Mouse (Mus musculus): ENCODE results near the gene Crbn.

Crbn gene

DNA sequence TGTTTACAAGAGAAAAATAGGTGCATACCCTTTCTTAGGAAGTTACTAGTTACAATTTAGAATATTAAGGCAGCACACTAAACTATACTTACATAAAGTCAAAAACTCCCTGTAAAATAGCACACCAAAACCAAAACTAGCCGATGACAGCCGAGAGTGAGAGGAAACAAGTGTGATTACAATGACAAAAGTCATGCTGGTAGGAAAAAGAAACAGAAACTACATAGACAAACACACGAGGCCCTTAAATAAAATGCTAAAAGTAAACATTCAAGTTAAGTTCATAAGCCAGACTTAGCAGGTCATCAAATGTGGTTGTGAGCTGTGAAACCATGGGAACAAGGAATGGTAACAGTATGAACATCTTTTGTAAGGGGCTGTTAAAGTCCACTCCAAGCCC, 12.7 kb downstream of the Crbn start:
- no peaks in the 10 kb centered on the region for H3K9me3 ChIP-seq (ENCODE audit: low read length)
- H3K27me3 ChIP-seq (ENCODE audit: insufficient read depth, low read length), result no peaks in the 10 kb centered on the region
- peaks cover 58% of the 10 kb centered on the region for H3K36me3 ChIP-seq (ENCODE audit: insufficient read depth, low read length)
- TF ChIP-seq NANOG (IDR thresholded peaks at IDR 0.05; ENCODE audit: borderline replicate concordance, low read length), result no peak
- no peak for TF ChIP-seq POU5F1 (IDR thresholded peaks at IDR 0.05; ENCODE audit: borderline replicate concordance, low read length)
- TF ChIP-seq CTCF (conservative IDR thresholded peaks at IDR 0.05; ENCODE audit: low read length), result no peak
- H3K4me3 ChIP-seq (replicated peaks; ENCODE audit: low read length), result no peak overlapping the region
- H3K4me1 ChIP-seq (replicated peaks; ENCODE audit: low read depth, low read length), result no peaks in the 10 kb centered on the region

GRCm38 (mm10) chr6:106770046-106770445, 29.8 kb downstream of the Crbn start:
- no peaks in the 10 kb centered on the region for H3K27me3 ChIP-seq (ENCODE audit: insufficient read depth, low read length)
- no peak for TF ChIP-seq CTCF (conservative IDR thresholded peaks at IDR 0.05; ENCODE audit: low read length)
- no peak for TF ChIP-seq NANOG (IDR thresholded peaks at IDR 0.05; ENCODE audit: borderline replicate concordance, low read length)
- TF ChIP-seq POU5F1 (IDR thresholded peaks at IDR 0.05; ENCODE audit: borderline replicate concordance, low read length), result no peak

DNA sequence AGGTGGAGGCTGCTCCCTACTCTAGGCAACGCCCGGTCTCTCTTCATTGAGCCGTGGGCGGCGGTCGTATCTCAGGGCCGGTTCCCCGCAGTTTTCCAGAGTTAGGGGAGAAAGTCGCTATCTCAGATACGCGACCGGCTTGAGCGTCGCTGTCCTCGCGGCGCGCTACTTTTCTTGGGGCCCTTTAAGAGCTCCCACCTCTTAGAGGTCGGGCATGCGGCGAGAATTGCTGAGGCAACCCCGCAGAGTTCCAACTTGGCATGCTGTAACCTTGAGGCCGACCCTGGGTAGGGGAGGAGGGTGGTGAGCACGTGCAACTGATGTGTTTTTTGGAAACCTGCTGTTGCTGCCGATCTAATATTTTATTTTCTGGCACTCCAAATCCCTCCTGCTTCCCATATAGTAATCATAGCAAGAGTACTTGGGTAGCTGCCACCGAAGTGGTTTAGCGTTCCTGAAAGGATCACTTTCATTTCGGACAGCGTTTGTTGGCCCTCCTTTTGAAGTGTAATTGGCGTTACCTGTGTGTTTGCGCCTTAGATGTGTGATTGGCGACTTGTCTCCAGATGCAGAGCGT, 30.5 kb downstream of the Crbn start:
- peaks cover 38% of the 10 kb centered on the region for H3K36me3 ChIP-seq (ENCODE audit: insufficient read depth, low read length)
- no peaks in the 10 kb centered on the region for H3K9me3 ChIP-seq (ENCODE audit: low read length)
- no peaks in the 10 kb centered on the region for H3K27me3 ChIP-seq (ENCODE audit: insufficient read depth, low read length)
- H3K4me1 ChIP-seq (replicated peaks; ENCODE audit: low read depth, low read length), result peaks cover 15% of the 10 kb centered on the region
- peak overlapping the region; percentile 88 for H3K4me3 ChIP-seq (replicated peaks; ENCODE audit: low read length)
- TF ChIP-seq CTCF (conservative IDR thresholded peaks at IDR 0.05; ENCODE audit: low read length), result no peak
- TF ChIP-seq POU5F1 (IDR thresholded peaks at IDR 0.05; ENCODE audit: borderline replicate concordance, low read length), result no peak
- TF ChIP-seq NANOG (IDR thresholded peaks at IDR 0.05; ENCODE audit: borderline replicate concordance, low read length), result no peak

More at GRCm38 (mm10) chr6:106770046-106770445, 29.8 kb downstream of the Crbn start:
- Histone ChIP-seq H3K4me1 (replicated peaks; ENCODE audit: low read depth, low read length) (peaks cover 15% of the 10 kb centered on the region), H3K4me3 (replicated peaks; ENCODE audit: low read length) (peak overlapping the region; percentile 88), H3K9me3 (ENCODE audit: low read length) (no peaks in the 10 kb centered on the region), H3K36me3 (ENCODE audit: insufficient read depth, low read length) (peaks cover 44% of the 10 kb centered on the region)

DNA sequence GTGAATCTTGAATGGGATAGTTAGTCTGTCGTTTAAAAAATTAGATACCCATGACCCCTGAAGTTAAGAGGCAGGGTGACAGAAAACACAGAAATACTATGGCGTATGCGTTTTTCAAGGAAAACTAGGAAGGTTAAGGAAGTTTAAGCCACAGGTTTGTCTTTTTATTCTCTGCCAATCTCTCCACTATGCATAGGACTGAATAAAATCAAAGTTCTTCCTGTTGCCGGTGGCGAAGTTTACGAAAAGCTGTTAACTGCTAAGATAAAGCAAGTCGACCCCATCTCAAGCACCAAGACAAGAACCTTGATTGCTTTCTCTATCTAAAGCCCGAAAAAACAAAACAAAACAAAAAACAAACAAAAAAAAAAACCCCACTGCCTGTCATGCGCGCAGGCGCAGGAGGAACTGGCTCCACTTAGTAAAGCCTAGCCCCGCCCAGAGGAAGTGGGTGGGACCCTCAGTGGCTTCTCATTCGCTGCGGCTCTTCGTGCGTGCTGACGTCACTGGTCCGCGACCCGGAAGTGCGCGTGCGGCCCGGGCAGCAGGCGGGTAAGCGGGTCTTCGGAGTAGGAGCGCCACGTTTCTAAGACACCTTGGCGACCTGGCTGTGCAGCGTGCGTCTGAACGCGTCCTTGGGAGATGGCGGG, 31.1 kb downstream of the Crbn start, which contains the start of gene Trnt1:
Gene Trnt1 (plus strand): TSS at position 481 of the 650 bp plus-strand sequence.
- peaks cover 33% of the 10 kb centered on the region for H3K36me3 ChIP-seq (ENCODE audit: insufficient read depth, low read length)
- no peaks in the 10 kb centered on the region for H3K27me3 ChIP-seq (ENCODE audit: insufficient read depth, low read length)
- peaks cover 15% of the 10 kb centered on the region for H3K4me1 ChIP-seq (replicated peaks; ENCODE audit: low read depth, low read length)
- H3K9me3 ChIP-seq (ENCODE audit: low read length), result no peaks in the 10 kb centered on the region
- peak within 1 kb of the TSS; percentile 88 for H3K4me3 ChIP-seq (replicated peaks; ENCODE audit: low read length)
- TF ChIP-seq NANOG (IDR thresholded peaks at IDR 0.05; ENCODE audit: borderline replicate concordance, low read length) (no peak), POU5F1 (IDR thresholded peaks at IDR 0.05; ENCODE audit: borderline replicate concordance, low read length) (no peak), CTCF (conservative IDR thresholded peaks at IDR 0.05; ENCODE audit: low read length) (no peak)

GRCm38 (mm10) chr6:106766774-106767173, 33.1 kb downstream of the Crbn start:
- no peak overlapping the region for H3K4me3 ChIP-seq (replicated peaks; ENCODE audit: low read length)
- no peaks in the 10 kb centered on the region for H3K27me3 ChIP-seq (ENCODE audit: insufficient read depth, low read length)
- TF ChIP-seq POU5F1 (IDR thresholded peaks at IDR 0.05; ENCODE audit: borderline replicate concordance, low read length), result no peak
- no peak for TF ChIP-seq CTCF (conservative IDR thresholded peaks at IDR 0.05; ENCODE audit: low read length)
- TF ChIP-seq NANOG (IDR thresholded peaks at IDR 0.05; ENCODE audit: borderline replicate concordance, low read length), result no peak

GRCm38 (mm10) chr6:106765892-106766291, 34.0 kb downstream of the Crbn start:
- Histone ChIP-seq H3K4me1 (replicated peaks; ENCODE audit: low read depth, low read length) (peaks cover 15% of the 10 kb centered on the region), H3K27me3 (ENCODE audit: insufficient read depth, low read length) (no peaks in the 10 kb centered on the region), H3K4me3 (replicated peaks; ENCODE audit: low read length) (no peak overlapping the region), H3K9me3 (ENCODE audit: low read length) (no peaks in the 10 kb centered on the region), H3K36me3 (ENCODE audit: insufficient read depth, low read length) (0 out of 2 replicates have a peak, but pooled peaks cover 6% of the 10 kb centered on the region)
- TF ChIP-seq POU5F1 (IDR thresholded peaks at IDR 0.05; ENCODE audit: borderline replicate concordance, low read length), result no peak
- no peak for TF ChIP-seq NANOG (IDR thresholded peaks at IDR 0.05; ENCODE audit: borderline replicate concordance, low read length)
- no peak for TF ChIP-seq CTCF (conservative IDR thresholded peaks at IDR 0.05; ENCODE audit: low read length)

More at GRCm38 (mm10) chr6:106766774-106767173, 33.1 kb downstream of the Crbn start:
- H3K9me3 ChIP-seq (ENCODE audit: low read length), result no peaks in the 10 kb centered on the region
- H3K4me1 ChIP-seq (replicated peaks; ENCODE audit: low read depth, low read length), result peaks cover 15% of the 10 kb centered on the region
- H3K36me3 ChIP-seq (ENCODE audit: insufficient read depth, low read length), result peaks cover 13% of the 10 kb centered on the region

GRCm38 (mm10) chr6:106761486-106761885, 38.4 kb downstream of the Crbn start:
- no peaks in the 10 kb centered on the region for H3K36me3 ChIP-seq (ENCODE audit: insufficient read depth, low read length)
- H3K9me3 ChIP-seq (ENCODE audit: low read length), result no peaks in the 10 kb centered on the region
- 0 out of 2 replicates have a peak, but pooled peaks cover 6% of the 10 kb centered on the region for H3K27me3 ChIP-seq (ENCODE audit: insufficient read depth, low read length)
- H3K4me1 ChIP-seq (replicated peaks; ENCODE audit: low read depth, low read length), result no peaks in the 10 kb centered on the region
- TF ChIP-seq NANOG (IDR thresholded peaks at IDR 0.05; ENCODE audit: borderline replicate concordance, low read length), result no peak
- H3K4me3 ChIP-seq (replicated peaks; ENCODE audit: low read length), result no peak overlapping the region

- Histone ChIP-seq H3K9me3 (ENCODE audit: low read length) (no peaks in the 10 kb centered on the region), H3K27me3 (ENCODE audit: insufficient read depth, low read length) (0 out of 2 replicates have a peak, but pooled peaks cover 6% of the 10 kb centered on the region), H3K36me3 (ENCODE audit: insufficient read depth, low read length) (no peaks in the 10 kb centered on the region), H3K4me1 (replicated peaks; ENCODE audit: low read depth, low read length) (no peaks in the 10 kb centered on the region), H3K4me3 (replicated peaks; ENCODE audit: low read length) (no peak overlapping the region)
- TF ChIP-seq CTCF (conservative IDR thresholded peaks at IDR 0.05; ENCODE audit: low read length) (no peak), POU5F1 (IDR thresholded peaks at IDR 0.05; ENCODE audit: borderline replicate concordance, low read length) (no peak), NANOG (IDR thresholded peaks at IDR 0.05; ENCODE audit: borderline replicate concordance, low read length) (no peak)
Measured at GRCm38 (mm10) chr6:106760473-106761218, 39.2 kb downstream of the Crbn start.

All from E14TG2a.4 (cell line).